Mouse (Mus musculus): Measurements from ENCODE around the gene Mepce.

GRCm38 (mm10) chr5:137825030-137825429 lies 37.6 kb upstream of the Mepce start:
- TF ChIP-seq MAFK (IDR thresholded peaks at IDR 0.05; ENCODE audit: insufficient read depth, low read depth, low read length) = no peak
- TF ChIP-seq CHD2 (IDR thresholded peaks at IDR 0.05; ENCODE audit: low read depth, low read length) = no peak
- TF ChIP-seq HCFC1 (IDR thresholded peaks at IDR 0.05; ENCODE audit: borderline replicate concordance, insufficient read depth, low read length) = no peak
- TF ChIP-seq ZC3H11A (IDR thresholded peaks at IDR 0.05; ENCODE audit: borderline replicate concordance, low read depth, low read length) = no peak

Data from ES-E14 (cell line).